Mouse (Mus musculus): ENCODE measurements around the gene 6030468B19Rik. TPM values are rescaled to one million over a fixed set of nuclear protein-coding genes. Genes with fewer than 3 reads are reported as not detected.
A peak's percentile ranks its signal among the peaks of the same experiment; 100 is the strongest.
"Not testable (repeated sequence)": the region's sequence is repeated elsewhere in the genome, so short reads cannot be mapped to it uniquely, and the experiment has no call there.

6030468B19Rik gene
- polyA plus RNA-seq, 1 experiment from 2014 or later, result not detected

GRCm38 (mm10) chr11:117780199-117780515 is 17.3 kb upstream of the 6030468B19Rik start:
- WGBS, result 1% methylated on average over 17 of the region's 17 CpGs
- H3K9me3 ChIP-seq, result no peaks in the 10 kb centered on the region
- peaks cover 36% of the 10 kb centered on the region for H3K4me1 ChIP-seq
- no peaks in the 10 kb centered on the region for H3K36me3 ChIP-seq (replicated peaks)
- peak overlapping the region; percentile 16 for H3K4me3 ChIP-seq
- H3K27me3 ChIP-seq (replicated peaks), result peaks cover 36% of the 10 kb centered on the region
- ATAC-seq (replicated peaks), result no peak
- no peak overlapping the region for H3K9ac ChIP-seq
- peak overlapping the region; percentile 48 for H3K27ac ChIP-seq
- H3K4me2 ChIP-seq, result peak overlapping the region; percentile 36

- peak overlapping the region; percentile 36 for H3K4me2 ChIP-seq
- H3K36me3 ChIP-seq (replicated peaks), result no peaks in the 10 kb centered on the region
- no peak overlapping the region for H3K9ac ChIP-seq
- no peak overlapping the region for H3K27ac ChIP-seq
- 6% methylated on average over 19 of the region's 19 CpGs for WGBS
- H3K4me1 ChIP-seq, result peaks cover 36% of the 10 kb centered on the region
- H3K9me3 ChIP-seq, result no peaks in the 10 kb centered on the region
- no peak for ATAC-seq (replicated peaks)
- peaks cover 36% of the 10 kb centered on the region for H3K27me3 ChIP-seq (replicated peaks)
- peak overlapping the region; percentile 16 for H3K4me3 ChIP-seq
These were observed 16.8 kb upstream of the 6030468B19Rik start for GRCm38 (mm10) chr11:117780582-117781111.

GRCm38 (mm10) chr11:117781199-117781821 is 16.1 kb upstream of the 6030468B19Rik start:
- H3K27ac ChIP-seq, result no peak overlapping the region
- H3K4me2 ChIP-seq, result peak overlapping the region; percentile 36; the same call in 1 of the 2 replicates
- 24% methylated on average over 18 of the region's 18 CpGs for WGBS

GRCm38 (mm10) chr11:117781993-117782704 is 15.3 kb upstream of the 6030468B19Rik start, which contains the start of the genes Tmc8 and Tmc6:
TSS of gene Tmc8 (plus strand) at chr11:117782076.
TSS of gene Tmc6 (minus strand) at chr11:117782198.
- WGBS, result 39% methylated on average over 24 of the region's 24 CpGs
- no peaks in the 10 kb centered on the region for H3K36me3 ChIP-seq (replicated peaks)

More at GRCm38 (mm10) chr11:117781199-117781821, 16.1 kb upstream of the 6030468B19Rik start:
- Histone ChIP-seq H3K9ac (no peak overlapping the region), H3K36me3 (replicated peaks) (no peaks in the 10 kb centered on the region), H3K4me1 (peaks cover 36% of the 10 kb centered on the region), H3K9me3 (no peaks in the 10 kb centered on the region), H3K27me3 (replicated peaks) (peaks cover 36% of the 10 kb centered on the region), H3K4me3 (no peak overlapping the region)
- ATAC-seq (replicated peaks), result no peak

GRCm38 (mm10) chr11:117782705-117783034 is 14.8 kb upstream of the 6030468B19Rik start:
- Histone ChIP-seq H3K4me1 (peaks cover 36% of the 10 kb centered on the region), H3K4me3 (peak overlapping the region; percentile 29; the same call in 1 of the 2 replicates), H3K9me3 (no peaks in the 10 kb centered on the region), H3K27ac (no peak overlapping the region), H3K27me3 (replicated peaks) (peaks cover 36% of the 10 kb centered on the region), H3K36me3 (replicated peaks) (no peaks in the 10 kb centered on the region), H3K4me2 (peak overlapping the region; percentile 53), H3K9ac (peak overlapping the region; percentile 13; the same call in 1 of the 2 replicates)
- ATAC-seq (replicated peaks), result no peak
- 43% methylated on average over 9 of the region's 9 CpGs for WGBS

More at GRCm38 (mm10) chr11:117781993-117782704, 15.3 kb upstream of the 6030468B19Rik start, which contains the start of the genes Tmc8 and Tmc6:
- Histone ChIP-seq H3K27me3 (replicated peaks) (peaks cover 36% of the 10 kb centered on the region), H3K9me3 (no peaks in the 10 kb centered on the region), H3K4me2 (peak within 1 kb of the TSS; percentile 53), H3K9ac (peak within 1 kb of the TSS; percentile 13; the same call in 1 of the 2 replicates), H3K4me3 (peak within 1 kb of the TSS; percentile 29), H3K27ac (no peak within 1 kb of the TSS), H3K4me1 (peaks cover 36% of the 10 kb centered on the region)
- no peak for ATAC-seq (replicated peaks)

GRCm38 (mm10) chr11:117783089-117783488 is 14.4 kb upstream of the 6030468B19Rik start:
- Histone ChIP-seq H3K4me2 (peak overlapping the region; percentile 53), H3K9ac (peak overlapping the region; percentile 13; the same call in 1 of the 2 replicates), H3K4me3 (peak overlapping the region; percentile 29), H3K36me3 (replicated peaks) (no peaks in the 10 kb centered on the region), H3K9me3 (no peaks in the 10 kb centered on the region), H3K4me1 (peaks cover 36% of the 10 kb centered on the region), H3K27me3 (replicated peaks) (peaks cover 36% of the 10 kb centered on the region), H3K27ac (no peak overlapping the region)
- 3% methylated on average over 30 of the region's 31 CpGs for WGBS
- peak; percentile 26 for ATAC-seq (replicated peaks)

GRCm38 (mm10) chr11:117783683-117784309 is 13.7 kb upstream of the 6030468B19Rik start:
- peaks cover 36% of the 10 kb centered on the region for H3K4me1 ChIP-seq
- peaks cover 36% of the 10 kb centered on the region for H3K27me3 ChIP-seq (replicated peaks)
- H3K36me3 ChIP-seq (replicated peaks), result no peaks in the 10 kb centered on the region
- no peaks in the 10 kb centered on the region for H3K9me3 ChIP-seq
- no peak for ATAC-seq (replicated peaks)
- no peak overlapping the region for H3K4me3 ChIP-seq
- 42% methylated on average over 10 of the region's 10 CpGs for WGBS
- peak overlapping the region; percentile 13; the same call in 1 of the 2 replicates for H3K9ac ChIP-seq
- H3K27ac ChIP-seq, result no peak overlapping the region
- H3K4me2 ChIP-seq, result peak overlapping the region; percentile 53

- no peak overlapping the region for H3K9ac ChIP-seq
- H3K9me3 ChIP-seq, result no peaks in the 10 kb centered on the region
- ATAC-seq (replicated peaks), result no peak
- no peak overlapping the region for H3K4me2 ChIP-seq
- H3K4me3 ChIP-seq, result no peak overlapping the region
- 7% methylated on average over 10 of the region's 10 CpGs for WGBS
- H3K36me3 ChIP-seq (replicated peaks), result no peaks in the 10 kb centered on the region
- H3K27ac ChIP-seq, result no peak overlapping the region
- peaks cover 25% of the 10 kb centered on the region for H3K27me3 ChIP-seq (replicated peaks)
- peaks cover 17% of the 10 kb centered on the region for H3K4me1 ChIP-seq
These were observed 11.2 kb upstream of the 6030468B19Rik start for GRCm38 (mm10) chr11:117786294-117786693.

GRCm38 (mm10) chr11:117788481-117788880 is 9.0 kb upstream of the 6030468B19Rik start:
- WGBS, result 87% methylated on average over 7 of the region's 7 CpGs
- H3K9ac ChIP-seq; H3K9me3 ChIP-seq; H3K4me2 ChIP-seq; H3K36me3 ChIP-seq (replicated peaks); H3K4me3 ChIP-seq; ATAC-seq (replicated peaks); H3K4me1 ChIP-seq; H3K27ac ChIP-seq: not testable (repeated sequence)
- peaks cover 28% of the 10 kb centered on the region for H3K27me3 ChIP-seq (replicated peaks)

GRCm38 (mm10) chr11:117790286-117790685 is 7.2 kb upstream of the 6030468B19Rik start:
- 0 out of 2 replicates have a peak overlapping the region, but pooled peaks have one; percentile 1 for H3K4me2 ChIP-seq
- H3K4me3 ChIP-seq, result no peak overlapping the region
- H3K4me1 ChIP-seq, result no peaks in the 10 kb centered on the region
- H3K36me3 ChIP-seq (replicated peaks), result no peaks in the 10 kb centered on the region
- H3K27ac ChIP-seq, result no peak overlapping the region
- peaks cover 19% of the 10 kb centered on the region for H3K27me3 ChIP-seq (replicated peaks)
- 4% methylated on average over 14 of the region's 14 CpGs for WGBS
- ATAC-seq (replicated peaks), result no peak
- no peak overlapping the region for H3K9ac ChIP-seq
- no peaks in the 10 kb centered on the region for H3K9me3 ChIP-seq

- H3K4me3 ChIP-seq, result no peak overlapping the region
- ATAC-seq (replicated peaks), result no peak
- 0 out of 2 replicates have a peak overlapping the region, but pooled peaks have one; percentile 1 for H3K4me2 ChIP-seq
- H3K4me1 ChIP-seq, result no peaks in the 10 kb centered on the region
- peaks cover 19% of the 10 kb centered on the region for H3K27me3 ChIP-seq (replicated peaks)
- no peak overlapping the region for H3K27ac ChIP-seq
- 35% methylated on average over 23 of the region's 23 CpGs for WGBS
- H3K36me3 ChIP-seq (replicated peaks), result no peaks in the 10 kb centered on the region
- no peak overlapping the region for H3K9ac ChIP-seq
- no peaks in the 10 kb centered on the region for H3K9me3 ChIP-seq
These were observed 6.6 kb upstream of the 6030468B19Rik start for GRCm38 (mm10) chr11:117790703-117791440.

Data from midbrain, embryonic 15.5 days (tissue).